Mouse (Mus musculus) spleen, postnatal 4 days (tissue): ENCODE measurements around the gene Wwox.

Experiments used
- DNase-seq, 2 experiments: peaks; one replicate each; pipeline ENCODE4 v3.0.0; 2022; ENCODE audit warnings: low spot score in 2 of 2

Gene Wwox

DNA sequence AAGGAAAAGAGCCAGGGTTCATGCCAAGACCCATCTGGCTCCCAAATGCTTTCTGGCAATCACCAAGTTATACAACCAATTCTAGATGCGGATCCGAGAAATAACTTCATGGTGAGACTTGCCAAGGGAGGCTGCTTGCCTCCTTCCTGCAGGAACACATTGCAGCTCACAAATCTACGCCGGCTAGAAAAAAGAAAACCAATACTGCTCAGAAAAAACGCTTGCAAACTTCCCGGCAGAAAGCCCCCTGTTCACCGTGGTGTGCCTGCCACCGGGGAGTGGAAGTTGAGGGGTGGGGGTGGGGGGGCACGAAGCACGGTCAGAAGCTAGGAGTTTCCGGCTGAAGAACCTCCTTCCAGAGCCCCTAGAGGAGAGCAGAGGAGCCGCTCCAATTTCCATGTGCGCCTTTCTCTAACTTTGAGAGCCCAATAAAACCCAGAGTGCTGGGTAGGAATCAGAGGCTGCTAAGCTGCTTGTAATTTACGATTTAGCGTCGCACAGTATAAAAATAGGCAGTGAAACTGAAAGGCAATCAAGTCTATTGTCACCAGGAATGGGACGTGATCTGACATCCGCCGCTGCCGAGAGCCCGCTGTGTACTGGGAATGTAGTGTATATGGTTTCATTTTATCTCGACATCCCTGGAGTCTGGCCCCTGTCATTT, 720.4 kb downstream of the Wwox start:
- no peak for DNase-seq

DNA sequence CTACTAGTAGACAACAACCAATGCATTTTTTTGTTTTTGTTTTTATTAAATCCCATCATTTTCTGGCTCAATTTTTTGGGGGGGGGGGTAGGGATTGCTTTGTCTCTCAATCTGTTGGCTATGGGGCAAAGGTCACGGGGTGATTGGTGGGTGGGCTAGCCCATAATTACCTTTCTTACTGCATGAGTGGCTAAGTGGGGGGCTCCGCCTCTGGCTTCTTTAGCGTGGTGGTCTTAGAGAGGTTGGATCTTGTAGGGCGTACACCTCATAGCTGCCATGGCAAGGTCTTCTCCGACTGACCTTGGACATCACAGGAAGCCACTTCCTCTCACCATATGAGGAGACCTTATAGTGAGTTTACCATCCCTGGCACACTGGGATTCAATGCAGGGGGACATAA, 721.0 kb downstream of the Wwox start:
- DNase-seq = no peak

- no peak for DNase-seq
These were observed 722.1 kb downstream of the Wwox start for GRCm38 (mm10) chr8:115161520-115161919.

DNA sequence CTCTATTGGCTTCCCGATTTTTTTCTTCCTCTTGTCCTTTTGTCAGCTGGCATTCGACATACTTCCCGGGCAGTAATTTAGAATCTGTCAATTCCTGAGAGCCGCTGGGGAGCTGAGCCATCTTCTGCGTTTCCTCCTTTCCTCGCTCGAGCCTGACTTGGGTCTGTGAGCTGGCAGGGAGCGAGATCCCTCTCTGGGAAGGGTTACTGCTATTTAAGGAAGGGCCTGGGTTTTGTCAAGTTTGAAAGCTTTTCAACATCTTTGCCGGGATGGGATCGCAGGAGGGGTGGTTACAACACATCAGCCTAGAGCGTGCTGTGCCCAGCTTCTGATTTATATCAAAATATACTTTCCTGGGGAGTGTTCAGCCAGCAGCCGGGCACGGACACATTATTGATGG, 725.4 kb downstream of the Wwox start:
- no peak for DNase-seq

DNA sequence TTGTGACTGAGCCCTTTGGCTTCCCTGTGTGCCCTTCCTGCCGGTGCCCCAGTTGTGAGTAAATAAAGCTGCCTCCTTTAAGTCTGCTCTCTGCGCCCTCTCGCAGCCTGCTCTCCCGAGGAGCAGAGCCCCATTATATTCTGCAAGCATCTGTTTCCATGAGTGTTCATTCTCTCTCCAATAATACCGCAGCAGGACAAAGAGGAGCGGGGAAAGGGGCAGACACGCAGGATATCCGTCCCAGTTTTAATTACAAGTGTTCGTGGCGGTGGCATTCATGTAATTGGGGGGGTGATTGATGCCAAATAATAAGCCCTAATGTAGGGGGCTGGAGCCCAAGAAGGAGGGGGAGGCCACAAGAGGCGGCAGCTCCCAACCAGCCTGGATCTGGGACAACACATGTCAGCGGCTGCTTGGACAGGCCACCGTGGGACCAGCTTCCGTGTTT, 734.2 kb downstream of the Wwox start:
- DNase-seq = no peak

- DNase-seq = no peak
These were observed 746.0 kb downstream of the Wwox start for GRCm38 (mm10) chr8:115185431-115185964.

DNA sequence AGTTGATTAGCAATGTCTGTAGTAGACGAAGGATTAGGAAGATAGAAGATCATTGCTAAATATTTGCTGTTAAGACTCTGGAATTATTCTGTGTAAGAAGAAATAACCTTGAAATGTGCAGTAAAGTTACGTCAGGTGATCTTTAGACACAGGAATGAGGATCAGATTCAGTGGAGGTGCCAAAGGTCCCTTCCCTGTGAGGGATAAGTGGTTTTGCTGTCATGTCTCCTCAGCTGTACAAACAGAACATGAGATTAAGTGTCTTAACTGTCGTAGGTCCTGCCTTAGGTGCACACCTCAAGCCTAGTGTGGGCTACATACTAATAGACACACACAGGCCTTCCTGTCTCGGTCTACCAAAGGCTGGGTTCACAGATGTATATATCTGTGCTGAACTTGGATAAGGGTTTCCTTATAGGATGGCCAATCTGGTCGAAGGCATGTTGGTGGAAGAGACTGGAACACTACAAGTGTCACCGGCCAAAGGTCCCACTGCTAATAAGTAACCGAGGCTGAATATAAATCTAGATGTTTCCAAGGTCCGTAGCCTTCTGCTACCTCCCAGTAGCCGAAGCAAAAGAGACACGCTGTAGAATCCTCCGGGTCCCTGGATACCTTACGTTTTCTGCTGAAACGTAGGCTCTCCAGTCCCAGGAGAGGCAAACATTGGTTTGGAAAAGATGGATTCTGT, 746.8 kb downstream of the Wwox start:
- no peak for DNase-seq

DNA sequence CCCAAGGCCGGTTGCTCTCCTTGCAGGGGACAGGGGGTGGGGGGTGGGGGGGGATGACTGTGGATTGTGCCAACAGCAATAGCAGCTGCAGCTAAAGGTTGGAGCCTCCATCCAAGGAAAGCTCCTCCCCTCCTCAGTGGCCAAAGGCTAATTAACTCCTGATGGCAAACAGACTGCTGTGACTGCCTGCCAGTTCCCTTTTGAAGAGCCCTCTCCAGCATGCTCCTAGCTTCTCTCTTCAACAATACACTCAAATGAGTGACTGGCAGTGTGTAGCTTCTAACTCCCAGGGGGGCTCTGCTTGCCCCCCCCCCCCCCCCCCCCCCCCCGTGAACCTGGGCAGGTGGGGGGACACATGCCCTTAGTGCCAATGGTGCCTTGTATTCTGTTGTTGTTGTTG, 747.4 kb downstream of the Wwox start:
- no peak for DNase-seq

- DNase-seq = no peak
These were observed 749.0 kb downstream of the Wwox start for GRCm38 (mm10) chr8:115188446-115188845.

DNA sequence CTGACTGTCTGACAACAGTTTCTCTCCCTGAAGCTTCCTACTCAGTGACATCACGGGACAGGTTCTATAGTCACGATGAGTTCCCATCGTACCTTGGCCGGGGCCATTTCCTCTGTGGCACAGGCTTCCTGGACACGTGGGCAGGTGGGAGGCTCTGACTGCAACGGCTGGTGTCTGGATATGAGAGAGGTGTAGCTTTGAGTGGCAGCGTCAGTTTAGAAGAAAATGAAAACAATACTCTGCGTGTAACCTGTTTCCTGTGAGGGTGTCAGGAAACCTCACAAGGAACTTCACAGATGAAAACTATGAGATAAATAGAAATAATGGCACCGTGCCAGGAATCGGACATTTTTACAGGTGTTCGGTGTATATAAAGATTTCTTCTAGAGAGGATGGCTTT, 750.4 kb downstream of the Wwox start:
- no peak for DNase-seq

DNA sequence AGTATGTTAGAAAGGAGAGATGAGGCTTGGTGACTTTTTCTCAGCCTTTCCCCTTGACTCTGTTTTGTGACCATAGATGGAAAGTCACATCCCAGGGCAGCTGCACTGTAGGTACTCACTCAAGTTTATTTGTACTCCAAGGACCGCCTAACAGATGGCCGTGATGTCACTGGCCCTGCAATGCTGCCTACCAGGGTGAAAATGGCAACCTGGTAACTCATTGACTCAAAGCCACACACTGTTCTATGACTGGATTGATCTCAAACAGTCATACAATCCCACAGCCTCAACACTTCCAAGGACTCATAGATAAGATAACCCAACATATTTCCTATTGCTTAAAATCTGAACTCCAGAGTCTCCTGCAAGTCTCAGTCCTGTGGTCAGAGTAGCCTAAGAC, 754.3 kb downstream of the Wwox start:
- no peak for DNase-seq

DNA sequence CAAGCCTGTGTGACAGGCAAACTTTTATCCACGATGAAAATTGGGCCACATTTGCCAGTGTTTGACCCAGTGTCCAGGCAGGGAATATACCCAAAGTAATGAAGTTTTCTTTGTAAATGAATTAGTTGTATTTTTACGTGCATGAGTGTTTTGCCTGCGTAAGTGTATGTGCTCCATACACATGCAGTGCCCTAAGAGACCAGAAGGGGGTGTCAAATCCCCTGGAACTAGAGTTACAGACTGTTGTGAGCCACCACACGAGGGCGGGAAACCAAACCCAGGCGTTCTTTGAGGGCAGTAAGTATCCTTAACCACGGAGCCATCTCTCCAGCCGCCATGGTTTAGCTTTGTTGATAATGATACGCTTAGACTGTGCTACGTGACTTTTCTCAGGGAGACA, 755.9 kb downstream of the Wwox start:
- no peak for DNase-seq

DNA sequence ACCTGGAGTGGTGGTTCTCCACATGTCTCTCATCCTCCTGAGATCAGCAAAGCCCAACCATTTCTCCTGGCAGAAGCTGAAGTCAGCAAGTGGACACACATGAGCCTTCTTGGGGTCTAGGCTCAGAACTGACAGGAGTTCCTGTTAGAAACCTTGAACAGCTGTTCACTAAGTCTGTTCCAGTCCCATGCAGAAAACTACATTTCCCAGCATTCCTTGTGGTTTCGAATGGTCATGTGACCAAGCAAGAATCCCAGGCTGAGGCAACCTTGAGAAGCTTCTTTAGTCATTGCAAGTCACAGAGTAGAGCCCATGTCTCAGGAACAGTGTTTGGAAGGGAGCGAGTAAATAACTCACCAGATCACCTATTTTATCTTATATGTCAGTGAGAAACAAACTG, 757.4 kb downstream of the Wwox start:
- no peak for DNase-seq

DNA sequence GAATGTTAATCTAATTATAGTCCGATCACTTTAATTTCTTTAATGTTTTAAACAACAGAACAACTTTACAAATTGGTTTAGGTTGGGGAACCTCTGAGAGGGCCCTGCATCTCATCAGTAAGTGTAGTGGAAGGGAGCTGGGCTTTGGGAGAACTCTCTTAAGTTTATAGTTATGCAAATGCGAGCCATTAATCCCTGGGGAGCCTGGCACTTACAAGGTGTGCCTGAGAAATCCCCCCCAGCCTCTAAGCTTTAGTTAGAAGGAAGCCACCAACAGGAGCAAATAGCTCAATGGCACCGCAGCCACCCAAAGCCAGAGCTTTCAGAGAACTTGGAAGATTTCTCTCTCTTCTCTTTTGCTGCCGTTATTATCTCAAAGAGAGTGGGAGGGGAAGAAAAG, 759.7 kb downstream of the Wwox start:
- no peak for DNase-seq

GRCm38 (mm10) chr8:115199616-115200150, 760.2 kb downstream of the Wwox start:
- DNase-seq = no peak

- no peak for DNase-seq
These were observed 762.3 kb downstream of the Wwox start for GRCm38 (mm10) chr8:115201726-115202125.

- DNase-seq = no peak
These were observed 768.0 kb downstream of the Wwox start for GRCm38 (mm10) chr8:115207480-115207879.

GRCm38 (mm10) chr8:115208415-115209192, 769.1 kb downstream of the Wwox start:
- DNase-seq = no peak

DNA sequence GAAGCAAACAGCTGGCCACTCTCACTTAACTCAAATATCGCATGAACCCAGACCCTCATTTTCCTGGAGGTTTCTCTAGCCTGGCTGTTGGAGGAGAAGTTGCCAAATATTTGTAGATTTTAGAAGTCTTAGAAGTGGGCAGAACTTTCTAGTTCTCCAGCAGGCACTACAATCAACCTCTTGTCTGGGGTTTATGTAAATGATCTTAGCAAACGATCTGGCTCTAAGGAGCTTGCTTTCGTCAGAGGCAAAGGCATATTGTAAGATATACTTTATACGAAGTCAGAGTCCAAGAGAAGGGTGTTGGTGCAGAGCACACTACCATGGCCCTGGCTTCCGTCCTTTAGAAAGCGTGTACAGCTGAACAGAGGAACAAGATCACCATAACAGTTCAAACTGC, 770.6 kb downstream of the Wwox start:
- DNase-seq = no peak

DNA sequence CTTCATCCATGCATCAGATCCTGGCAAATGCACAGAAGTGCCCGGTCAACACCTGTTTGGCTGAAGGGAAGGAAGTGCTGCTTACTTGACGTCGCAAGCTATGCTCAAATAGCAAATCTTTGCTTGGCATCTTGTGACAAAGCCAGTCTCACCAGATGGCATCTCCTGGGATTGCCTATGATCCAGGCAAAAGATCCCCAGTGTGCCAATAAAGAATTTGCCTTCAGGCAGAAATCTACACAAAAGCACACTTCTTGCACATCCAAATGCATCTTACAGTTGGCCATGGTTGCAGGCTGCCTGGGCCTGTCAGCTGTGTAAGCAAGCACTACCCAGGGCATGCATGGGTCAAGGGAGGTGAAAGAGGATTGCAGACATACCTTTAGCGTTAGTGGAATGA, 773.7 kb downstream of the Wwox start:
- DNase-seq = no peak

DNA sequence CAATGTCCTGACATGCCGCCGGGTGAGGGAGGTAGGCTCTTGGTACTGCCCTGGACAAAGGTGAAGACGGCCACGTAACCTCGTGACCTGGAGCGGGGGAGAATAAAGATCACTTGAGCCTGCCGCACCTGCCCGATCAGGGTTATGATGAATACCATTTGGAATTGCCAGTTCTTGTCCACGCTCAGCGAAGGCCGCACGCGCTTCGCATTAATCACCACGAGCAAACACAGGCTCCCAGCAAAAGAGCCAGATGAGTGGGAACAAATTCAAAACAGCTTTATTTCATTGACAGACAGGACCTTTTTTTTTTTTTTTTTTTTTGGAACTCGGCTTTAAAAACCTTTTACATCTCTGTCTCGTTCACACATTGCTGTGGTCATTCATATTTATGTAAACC, 775.4 kb downstream of the Wwox start:
- no peak for DNase-seq

DNA sequence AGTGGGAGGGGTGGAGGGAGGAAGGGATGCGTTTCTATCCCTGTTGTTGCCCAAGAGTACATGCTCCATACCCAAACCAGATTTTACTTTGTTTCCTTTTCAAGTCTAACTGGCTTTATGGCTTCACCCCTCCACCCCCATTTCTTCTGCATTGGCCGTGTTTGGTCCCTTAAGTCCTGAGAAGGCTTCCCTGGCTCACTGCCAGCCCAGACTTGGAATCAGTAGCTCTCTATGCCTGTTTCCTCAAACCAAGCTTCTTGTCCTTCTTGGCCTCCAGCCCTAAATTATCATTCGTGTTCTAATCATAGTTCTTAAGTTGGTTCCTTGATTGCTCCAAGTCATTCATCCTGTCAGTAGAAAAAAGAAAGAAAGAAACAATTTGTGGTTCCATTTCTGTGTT, 777.3 kb downstream of the Wwox start:
- no peak for DNase-seq
